Comparison of ENCODE assay signal across 8 mouse cellular contexts in genomic region chr13:39011696-39012095, GRCm38 (mm10). TPM values are rescaled to one million over a fixed set of nuclear protein-coding genes. Genes with fewer than 3 reads are reported as not detected.
DNase-seq lines count a peak whose midpoint lies in the region; ATAC-seq and TF ChIP-seq lines count a peak whose summit lies in the region.

No protein-coding gene starts in this region.

- WGBS in bone marrow, adult 2 months = 13% methylated on average over 8 of the region's 8 CpGs
- 9% methylated on average over 8 of the region's 8 CpGs for WGBS in heart, embryonic 11.5 days (ENCODE audit: insufficient replicate concordance)
- 4% methylated on average over 8 of the region's 8 CpGs for WGBS in kidney, embryonic 15.5 days
- 5% methylated on average over 8 of the region's 8 CpGs for WGBS in limb, embryonic 15.5 days
- 8% methylated on average over 8 of the region's 8 CpGs for WGBS in stomach, embryonic 15.5 days

- peak; percentile 70 for TF ChIP-seq CTCF in bone marrow, adult 2 months (IDR thresholded peaks at IDR 0.05; ENCODE audit: control insufficient read depth, insufficient read depth, low read length)
- TF ChIP-seq CTCF in embryonic fibroblast, embryonic 13.5 days (IDR thresholded peaks at IDR 0.05; ENCODE audit: borderline replicate concordance, insufficient read depth, low read length) = peak; percentile 45; the same call in 1 of the 2 replicates

- H3K36me3 ChIP-seq in heart, embryonic 11.5 days (ENCODE audit: control insufficient read depth, insufficient read depth, low read length) = no peaks in the 10 kb centered on the region
- no peaks in the 10 kb centered on the region for H3K36me3 ChIP-seq in kidney, embryonic 15.5 days
- H3K36me3 ChIP-seq in limb, embryonic 15.5 days = no peaks in the 10 kb centered on the region
- H3K36me3 ChIP-seq in stomach, embryonic 15.5 days = no peaks in the 10 kb centered on the region

- TF ChIP-seq POLR2A in bone marrow, adult 2 months (IDR thresholded peaks at IDR 0.05; ENCODE audit: borderline replicate concordance, control insufficient read depth, low read depth, low read length) = no peak
- TF ChIP-seq POLR2A in embryonic fibroblast, embryonic 13.5 days (IDR thresholded peaks at IDR 0.05; ENCODE audit: low read depth, low read length) = no peak

- no peak overlapping the region for H3K27ac ChIP-seq in bone marrow, adult 2 months (ENCODE audit: control insufficient read depth, insufficient read depth, low read depth, low read length, poor library complexity)
- H3K27ac ChIP-seq in embryonic fibroblast, embryonic 13.5 days (ENCODE audit: insufficient read depth, low read length) = no peak overlapping the region
- H3K27ac ChIP-seq in heart, embryonic 11.5 days (ENCODE audit: low read depth, low read length) = no peak overlapping the region
- no peak overlapping the region for H3K27ac ChIP-seq in kidney, embryonic 15.5 days
- no peak overlapping the region for H3K27ac ChIP-seq in limb, embryonic 15.5 days
- no peak overlapping the region for H3K27ac ChIP-seq in stomach, embryonic 15.5 days

- no peaks in the 10 kb centered on the region for H3K4me1 ChIP-seq in bone marrow, adult 2 months (ENCODE audit: control insufficient read depth, insufficient read depth, low read length)
- no peaks in the 10 kb centered on the region for H3K4me1 ChIP-seq in embryonic fibroblast, embryonic 13.5 days (ENCODE audit: control insufficient read depth, insufficient read depth, low read length)
- H3K4me1 ChIP-seq in heart, embryonic 11.5 days (ENCODE audit: control insufficient read depth, insufficient read depth, low read length) = peaks cover 3% of the 10 kb centered on the region; the same call in 1 of the 2 replicates
- 0 out of 2 replicates have a peak, but pooled peaks cover 4% of the 10 kb centered on the region for H3K4me1 ChIP-seq in kidney, embryonic 15.5 days
- peaks cover 9% of the 10 kb centered on the region for H3K4me1 ChIP-seq in limb, embryonic 15.5 days
- H3K4me1 ChIP-seq in stomach, embryonic 15.5 days = no peaks in the 10 kb centered on the region

- H3K9ac ChIP-seq in heart, embryonic 11.5 days (ENCODE audit: low read depth, low read length) = peak overlapping the region; percentile 22; the same call in 1 of the 2 replicates
- no peak overlapping the region for H3K9ac ChIP-seq in kidney, embryonic 15.5 days
- H3K9ac ChIP-seq in limb, embryonic 15.5 days = no peak overlapping the region
- H3K9ac ChIP-seq in stomach, embryonic 15.5 days = no peak overlapping the region

- H3K9me3 ChIP-seq in heart, embryonic 11.5 days (replicated peaks; ENCODE audit: control insufficient read depth, low read length) = no peaks in the 10 kb centered on the region
- no peaks in the 10 kb centered on the region for H3K9me3 ChIP-seq in kidney, embryonic 15.5 days (replicated peaks)
- H3K9me3 ChIP-seq in limb, embryonic 15.5 days = no peaks in the 10 kb centered on the region
- H3K9me3 ChIP-seq in stomach, embryonic 15.5 days = no peaks in the 10 kb centered on the region

- DNase-seq in A20 (ENCODE audit: low read depth, low spot score) = peak; percentile 58
- peak; percentile 74 for DNase-seq in naive thymus-derived CD4-positive, alpha-beta T cell, adult 2 months (ENCODE audit: low read depth)

- H3K4me2 ChIP-seq in heart, embryonic 11.5 days = peak overlapping the region; percentile 53
- peak overlapping the region; percentile 49 for H3K4me2 ChIP-seq in kidney, embryonic 15.5 days
- H3K4me2 ChIP-seq in limb, embryonic 15.5 days = peak overlapping the region; percentile 28; the same call in 1 of the 2 replicates
- peak overlapping the region; percentile 41 for H3K4me2 ChIP-seq in stomach, embryonic 15.5 days

- H3K27me3 ChIP-seq in heart, embryonic 11.5 days (ENCODE audit: control insufficient read depth, insufficient read depth, low read length) = no peaks in the 10 kb centered on the region
- no peaks in the 10 kb centered on the region for H3K27me3 ChIP-seq in kidney, embryonic 15.5 days
- no peaks in the 10 kb centered on the region for H3K27me3 ChIP-seq in limb, embryonic 15.5 days
- H3K27me3 ChIP-seq in stomach, embryonic 15.5 days (replicated peaks) = no peaks in the 10 kb centered on the region

- no peak; the same call in 1 of the 2 replicates for ATAC-seq in heart, embryonic 11.5 days (replicated peaks; ENCODE audit: insufficient number of reproducible peaks, low FRiP score, low TSS enrichment)
- ATAC-seq in kidney, embryonic 15.5 days (replicated peaks; ENCODE audit: low FRiP score) = peak; percentile 80
- ATAC-seq in limb, embryonic 15.5 days (ENCODE audit: insufficient number of reproducible peaks, low FRiP score, low TSS enrichment, low read depth) = no peak
- 0 out of 2 replicates have a peak, but pooled peaks have one; percentile 35 for ATAC-seq in stomach, embryonic 15.5 days (ENCODE audit: insufficient read depth, low FRiP score, low read depth)

- no peak overlapping the region for H3K4me3 ChIP-seq in bone marrow, adult 2 months (replicated peaks; ENCODE audit: control insufficient read depth, low read depth, low read length)
- H3K4me3 ChIP-seq in embryonic fibroblast, embryonic 13.5 days (ENCODE audit: insufficient read depth, low read length) = no peak overlapping the region
- 0 out of 2 replicates have a peak overlapping the region, but pooled peaks have one; percentile 6 for H3K4me3 ChIP-seq in heart, embryonic 11.5 days (ENCODE audit: low read depth, low read length)
- H3K4me3 ChIP-seq in kidney, embryonic 15.5 days (replicated peaks) = peak overlapping the region; percentile 17
- peak overlapping the region; percentile 16; the same call in 1 of the 2 replicates for H3K4me3 ChIP-seq in limb, embryonic 15.5 days
- H3K4me3 ChIP-seq in stomach, embryonic 15.5 days (replicated peaks) = no peak overlapping the region; the same call in 1 of the 2 replicates

RNA-seq across cellular contexts. Expression of gene Slc35b3, which starts 51.0 kb away (rescaled TPM):
- polyA plus RNA-seq in bone marrow, adult 2 months (2011; ENCODE audit: insufficient read depth, insufficient read length, low replicate concordance, missing spikeins) = 14.0 and 21.8 TPM in 2 replicates
- 20.6 and 21.3 TPM in 2 replicates for polyA plus RNA-seq in embryonic fibroblast, embryonic 13.5 days (2011; ENCODE audit: insufficient read length, low read depth, missing spikeins)
- polyA plus RNA-seq in heart, embryonic 11.5 days (2014; fragmentation: Nextera tagmentation; extraction: Ambion mirVana) = 24.3 and 26.9 TPM in 2 replicates
- 43.7 and 43.8 TPM in 2 replicates for polyA plus RNA-seq in kidney, embryonic 15.5 days (2015; fragmentation: Nextera tagmentation; extraction: Ambion mirVana)
- polyA plus RNA-seq in limb, embryonic 15.5 days (2015; fragmentation: Nextera tagmentation; extraction: Ambion mirVana) = 39.8 and 40.8 TPM in 2 replicates
- polyA plus RNA-seq in stomach, embryonic 15.5 days (2015; fragmentation: Nextera tagmentation; extraction: Ambion mirVana) = 42.8 and 45.9 TPM in 2 replicates

Comparison
In these comparisons a context has a peak if more than half of its experiments do, and no peak if none do; other contexts are left out.
1. H3K4me3 ChIP-seq: peak in heart, embryonic 11.5 days (single experiment), kidney, embryonic 15.5 days (single experiment) and limb, embryonic 15.5 days (single experiment); none in bone marrow, adult 2 months (single experiment), embryonic fibroblast, embryonic 13.5 days (single experiment) and stomach, embryonic 15.5 days (single experiment).
2. ATAC-seq: peak in kidney, embryonic 15.5 days (single experiment) and stomach, embryonic 15.5 days (single experiment); none in heart, embryonic 11.5 days (single experiment) and limb, embryonic 15.5 days (single experiment).
3. Peak in every context shown above with its lines, with median percentiles within 50 percentile points of each other: H3K4me2 ChIP-seq.